Mouse (Mus musculus): ENCODE measurements around the gene Lin52. TPM values are rescaled to one million over a fixed set of nuclear protein-coding genes. Genes with fewer than 3 reads are reported as not detected.
"Not testable (repeated sequence)": the region's sequence is repeated elsewhere in the genome, so short reads cannot be mapped to it uniquely, and the experiment has no call there.

The Lin52 gene
- polyA plus RNA-seq, 1 experiment from 2014 or later, result 11.0 TPM

- DNase-seq (ENCODE audit: low read depth, low spot score) (no peak), ATAC-seq (no peak)
- H3K27me3 ChIP-seq, result no peaks in the 10 kb centered on the region
- ChIA-PET CTCF (interaction anchor here (1.1 to 1.4 kb wide), 2 partner anchors 11 to 13 kb away, joined by 4 to 5 read pairs; no protein-coding TSS in a partner anchor), POLR2A (no interaction called here)
- TF ChIP-seq CTCF (IDR thresholded peaks at IDR 0.05), result no peak
- in situ Hi-C loops (cut with MboI; ENCODE audit: low pct_unique_long_range_greater_than_20kb), result no loop called here
These were observed 64.3 kb downstream of the Lin52 start for GRCm38 (mm10) chr12:84515486-84515885.

- no peaks in the 10 kb centered on the region for H3K27me3 ChIP-seq
- ChIA-PET POLR2A (no interaction called here), CTCF (interaction anchor here (1.1 to 1.4 kb wide), 2 partner anchors 12 to 14 kb away, joined by 4 to 5 read pairs; no protein-coding TSS in a partner anchor)
- no peak for DNase-seq (ENCODE audit: low read depth, low spot score)
- no peak for ATAC-seq
- peak; percentile 33 for TF ChIP-seq CTCF (IDR thresholded peaks at IDR 0.05)
- in situ Hi-C loops (cut with MboI; ENCODE audit: low pct_unique_long_range_greater_than_20kb), result no loop called here
These were observed 65.4 kb downstream of the Lin52 start for GRCm38 (mm10) chr12:84516642-84517041.

GRCm38 (mm10) chr12:84518018-84518417 lies 66.8 kb downstream of the Lin52 start:
- ChIA-PET POLR2A (no interaction called here), CTCF (no interaction called here)
- TF ChIP-seq CTCF (IDR thresholded peaks at IDR 0.05), result no peak
- no peaks in the 10 kb centered on the region for H3K27me3 ChIP-seq
- no peak for ATAC-seq
- no peak for DNase-seq (ENCODE audit: low read depth, low spot score)
- in situ Hi-C loops (cut with MboI; ENCODE audit: low pct_unique_long_range_greater_than_20kb), result no loop called here

- no peak for TF ChIP-seq CTCF (IDR thresholded peaks at IDR 0.05)
- ATAC-seq (no peak), DNase-seq (ENCODE audit: low read depth, low spot score) (no peak)
- H3K27me3 ChIP-seq, result no peaks in the 10 kb centered on the region
- in situ Hi-C loops (cut with MboI; ENCODE audit: low pct_unique_long_range_greater_than_20kb), result no loop called here
- CTCF ChIA-PET, result no interaction called here
- POLR2A ChIA-PET, result no interaction called here
These were observed 72.5 kb downstream of the Lin52 start for GRCm38 (mm10) chr12:84523728-84524127.

GRCm38 (mm10) chr12:84524147-84525050 lies 73.2 kb downstream of the Lin52 start:
- no peak for ATAC-seq
- ChIA-PET POLR2A (no interaction called here), CTCF (no interaction called here)
- in situ Hi-C loops (cut with MboI; ENCODE audit: low pct_unique_long_range_greater_than_20kb), result no loop called here
- no peaks in the 10 kb centered on the region for H3K27me3 ChIP-seq
- no peak for DNase-seq (ENCODE audit: low read depth, low spot score)
- TF ChIP-seq CTCF (IDR thresholded peaks at IDR 0.05), result no peak

GRCm38 (mm10) chr12:84525422-84525821 lies 74.2 kb downstream of the Lin52 start:
- ATAC-seq, result no peak
- POLR2A ChIA-PET, result no interaction called here
- no peak for TF ChIP-seq CTCF (IDR thresholded peaks at IDR 0.05)
- CTCF ChIA-PET, result no interaction called here
- no peaks in the 10 kb centered on the region for H3K27me3 ChIP-seq
- in situ Hi-C loops (cut with MboI; ENCODE audit: low pct_unique_long_range_greater_than_20kb), result no loop called here
- DNase-seq (ENCODE audit: low read depth, low spot score), result no peak

- in situ Hi-C loops (cut with MboI; ENCODE audit: low pct_unique_long_range_greater_than_20kb), result no loop called here
- H3K27me3 ChIP-seq, result no peaks in the 10 kb centered on the region
- no peak for TF ChIP-seq CTCF (IDR thresholded peaks at IDR 0.05)
- ChIA-PET POLR2A (no interaction called here), CTCF (no interaction called here)
- DNase-seq (ENCODE audit: low read depth, low spot score) (no peak), ATAC-seq (no peak)
These were observed 79.2 kb downstream of the Lin52 start for GRCm38 (mm10) chr12:84530426-84530825.

GRCm38 (mm10) chr12:84531906-84532829 lies 80.9 kb downstream of the Lin52 start:
- H3K27me3 ChIP-seq, result no peaks in the 10 kb centered on the region
- in situ Hi-C loops (cut with MboI; ENCODE audit: low pct_unique_long_range_greater_than_20kb), result no loop called here
- CTCF ChIA-PET, result no interaction called here
- no peak for ATAC-seq
- TF ChIP-seq CTCF (IDR thresholded peaks at IDR 0.05), result no peak
- POLR2A ChIA-PET, result interaction anchor here (0.6 kb wide), 1 partner anchor 488 kb away, joined by 3 read pairs; no protein-coding TSS in a partner anchor
- no peak for DNase-seq (ENCODE audit: low read depth, low spot score)

GRCm38 (mm10) chr12:84532830-84533199 lies 81.6 kb downstream of the Lin52 start:
- no peaks in the 10 kb centered on the region for H3K27me3 ChIP-seq
- ChIA-PET CTCF (no interaction called here), POLR2A (interaction anchor here (0.6 kb wide), 1 partner anchor 488 kb away, joined by 3 read pairs; no protein-coding TSS in a partner anchor)
- DNase-seq (ENCODE audit: low read depth, low spot score) (no peak), ATAC-seq (no peak)
- no peak for TF ChIP-seq CTCF (IDR thresholded peaks at IDR 0.05)
- in situ Hi-C loops (cut with MboI; ENCODE audit: low pct_unique_long_range_greater_than_20kb), result no loop called here

- in situ Hi-C loops (cut with MboI; ENCODE audit: low pct_unique_long_range_greater_than_20kb), result no loop called here
- CTCF ChIA-PET, result no interaction called here
- H3K27me3 ChIP-seq, result no peaks in the 10 kb centered on the region
- ATAC-seq, result peak; percentile 21
- TF ChIP-seq CTCF (IDR thresholded peaks at IDR 0.05), result no peak
- POLR2A ChIA-PET, result no interaction called here
- peak; percentile 7 for DNase-seq (ENCODE audit: low read depth, low spot score)
These were observed 82.7 kb downstream of the Lin52 start for GRCm38 (mm10) chr12:84533706-84534486.

GRCm38 (mm10) chr12:84539537-84539936 lies 88.3 kb downstream of the Lin52 start:
- ATAC-seq; H3K27me3 ChIP-seq; in situ Hi-C loops (cut with MboI; ENCODE audit: low pct_unique_long_range_greater_than_20kb); DNase-seq (ENCODE audit: low read depth, low spot score); POLR2A ChIA-PET: not testable (repeated sequence)
- CTCF ChIA-PET, result interaction anchor here (1.1 to 1.4 kb wide), 2 partner anchors 8 to 40 kb away, joined by 3 read pairs; no protein-coding TSS in a partner anchor

All from Patski (cell line).